Mouse (Mus musculus) spleen, postnatal 14 days (tissue): ENCODE data around the gene Ctnnd1.

ENCODE experiments used
- DNase-seq, 2 experiments: peaks; one replicate each; pipeline ENCODE4 v3.0.0; 2021 to 2022; ENCODE audit warnings: low spot score in 2 of 2

The Ctnnd1 gene

DNA sequence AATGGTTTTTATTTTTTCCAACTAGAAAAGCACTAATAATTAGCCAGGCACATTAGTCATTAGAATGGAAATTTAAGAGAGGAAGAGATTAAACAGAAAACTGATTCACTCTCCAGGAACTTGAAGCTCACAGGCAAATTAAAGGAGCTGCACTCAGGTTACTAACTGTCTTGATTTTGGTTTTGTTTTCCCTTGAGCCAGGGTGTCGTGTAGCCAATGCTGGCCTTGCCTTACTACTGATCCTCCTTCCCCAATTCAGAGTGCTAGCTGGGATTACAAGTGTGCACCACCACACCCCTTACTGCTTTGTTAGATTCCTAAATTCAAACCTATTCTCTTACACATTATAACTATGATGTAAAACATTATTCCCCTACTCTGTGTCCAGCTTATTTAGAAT, 42.7 kb downstream of the Ctnnd1 start:
- no peak for DNase-seq

DNA sequence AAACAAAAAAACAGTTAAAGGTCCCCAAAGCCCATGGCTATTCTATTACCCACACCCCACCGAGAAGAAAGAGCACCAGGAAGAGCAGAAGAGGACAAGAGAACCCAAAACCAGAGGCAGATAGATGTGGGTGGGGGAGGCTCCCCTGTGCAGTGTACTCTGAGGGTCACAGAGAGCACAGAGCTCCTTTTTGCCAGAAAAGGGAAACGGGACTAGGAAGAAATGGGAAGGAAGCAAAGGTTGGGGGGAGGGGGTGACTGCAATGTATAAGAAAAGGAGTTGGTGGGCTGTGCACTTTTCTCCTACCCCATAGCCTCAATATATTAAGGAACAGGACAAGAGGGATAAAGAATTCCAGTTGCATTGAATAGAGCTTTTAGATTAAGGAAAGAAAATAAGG, 49.6 kb downstream of the Ctnnd1 start:
- DNase-seq, result no peak

DNA sequence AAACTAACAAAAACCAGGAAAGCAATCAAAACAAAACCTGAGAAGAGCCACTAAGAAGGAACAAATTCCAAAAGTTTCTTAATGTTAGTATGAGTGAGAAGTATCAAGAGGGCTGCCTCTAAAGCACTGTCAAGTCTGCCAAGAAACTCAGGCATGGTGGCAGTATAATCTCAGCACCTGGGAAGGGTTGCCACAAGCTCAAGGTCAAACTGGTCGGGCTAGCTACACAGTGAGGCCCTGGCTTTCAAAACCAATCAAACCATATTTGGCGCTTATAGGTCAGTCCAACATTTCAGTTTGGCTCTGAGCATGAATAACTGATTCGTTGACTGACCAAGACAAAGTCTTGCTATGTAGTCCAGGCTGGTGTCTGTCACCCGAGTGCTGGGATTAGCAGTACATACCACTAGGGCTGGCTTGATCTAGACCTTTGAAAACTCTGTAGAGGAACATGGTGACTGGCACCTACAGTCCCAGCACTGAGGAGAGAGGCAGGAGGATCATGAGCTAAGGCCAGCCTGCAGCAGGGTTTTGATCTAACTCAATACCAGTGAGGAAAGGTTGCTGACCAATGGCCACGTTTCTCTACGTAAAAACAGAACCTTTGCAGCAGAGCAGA, 51.2 kb downstream of the Ctnnd1 start:
- no peak for DNase-seq

DNA sequence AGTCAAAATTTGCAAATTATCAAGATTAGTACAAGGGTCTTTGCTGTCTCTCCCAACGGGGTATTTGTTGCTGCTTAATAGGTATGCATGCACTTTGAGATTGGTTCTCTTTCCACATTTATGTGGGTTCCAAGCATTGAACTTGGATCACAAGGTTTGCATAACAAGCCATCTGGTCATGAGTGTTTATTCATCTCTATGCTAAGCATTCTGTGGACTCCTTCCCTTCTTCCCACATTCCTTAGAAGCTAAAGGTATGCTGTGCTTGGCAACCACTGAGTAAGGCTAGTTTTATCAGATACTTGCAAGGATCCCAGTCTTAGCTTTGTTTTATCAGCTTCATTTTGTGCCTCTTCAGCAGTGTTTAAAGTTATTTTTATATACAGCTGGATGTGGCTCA, 53.4 kb downstream of the Ctnnd1 start:
- DNase-seq, result no peak

DNA sequence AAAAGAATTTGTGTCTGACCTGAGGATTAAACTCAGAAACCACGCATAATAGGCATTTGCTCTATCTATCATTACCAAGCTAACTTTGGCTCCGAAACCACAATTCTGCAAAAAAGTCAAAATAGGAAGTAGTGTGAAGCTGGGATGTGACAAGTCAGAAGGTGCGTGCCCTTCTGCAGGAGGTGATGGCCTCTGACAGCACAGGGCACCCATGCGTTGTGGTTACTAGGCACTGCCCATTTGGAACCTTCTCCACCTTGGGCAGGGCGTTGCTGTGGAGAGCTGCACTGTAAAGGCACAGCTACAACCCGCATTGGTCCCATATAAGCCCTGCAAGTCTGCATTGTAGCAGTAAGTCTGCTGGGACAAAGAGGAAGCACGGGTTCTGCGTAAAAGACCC, 57.8 kb downstream of the Ctnnd1 start:
- no peak for DNase-seq

DNA sequence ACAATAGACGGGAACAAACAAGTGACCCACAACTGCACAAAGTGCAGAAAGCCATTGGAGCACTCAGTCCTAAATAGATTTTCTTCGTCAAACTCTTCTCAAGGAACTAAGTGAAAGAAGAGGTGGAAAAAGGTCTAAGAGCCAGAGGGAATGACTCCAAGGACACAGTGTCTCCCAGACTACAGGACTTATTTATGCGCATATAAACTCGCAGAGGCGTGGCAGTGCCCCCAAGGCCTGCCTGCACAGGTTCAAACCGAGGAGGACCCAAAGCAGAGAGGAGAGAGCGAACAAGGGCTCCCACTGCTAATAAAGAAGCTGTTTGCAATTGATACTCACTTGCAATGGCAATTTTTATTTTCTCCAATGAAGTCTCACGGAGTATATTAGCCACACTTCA, 64.9 kb downstream of the Ctnnd1 start:
- no peak for DNase-seq

DNA sequence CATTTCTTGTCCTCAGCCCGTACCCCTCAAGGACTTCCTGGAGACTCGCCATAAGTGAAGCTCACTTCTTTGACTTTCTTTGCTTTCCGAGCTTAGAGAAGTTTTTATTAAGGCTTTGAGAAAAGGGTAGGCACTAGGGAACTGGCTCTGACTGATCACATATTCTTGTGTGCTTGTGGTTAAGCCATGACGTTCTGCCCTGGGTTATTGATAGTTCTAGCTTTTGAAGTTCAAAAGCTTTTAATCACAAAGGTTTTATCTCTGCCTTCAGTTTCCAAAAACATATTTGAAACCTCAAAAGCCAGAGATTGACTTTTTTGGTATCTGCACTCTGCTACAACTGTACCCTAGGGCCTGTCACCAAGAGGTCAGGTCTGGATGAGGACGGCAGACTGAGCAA, 68.3 kb downstream of the Ctnnd1 start:
- DNase-seq, result no peak

DNA sequence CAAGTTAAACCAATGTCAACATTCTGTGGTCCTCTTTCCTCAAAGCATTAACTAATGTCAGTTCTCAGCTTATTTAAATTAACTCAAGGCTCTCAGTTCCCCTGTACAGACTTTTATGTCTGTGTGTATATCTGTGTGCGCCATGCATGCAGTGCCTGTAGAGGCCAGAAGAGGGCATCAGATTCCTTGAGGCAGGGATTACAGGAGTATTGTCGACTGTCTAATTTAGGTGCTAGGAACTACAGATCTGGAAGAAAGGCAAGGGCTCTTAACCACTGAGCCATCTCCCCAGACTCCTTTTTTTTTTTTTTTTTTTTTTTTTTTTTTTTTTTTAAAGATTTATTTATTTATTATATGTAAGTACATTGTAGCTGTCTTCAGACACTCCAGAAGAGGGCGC, 69.4 kb downstream of the Ctnnd1 start:
- peak in 1 of 2 experiments; percentile 5 for DNase-seq

DNA sequence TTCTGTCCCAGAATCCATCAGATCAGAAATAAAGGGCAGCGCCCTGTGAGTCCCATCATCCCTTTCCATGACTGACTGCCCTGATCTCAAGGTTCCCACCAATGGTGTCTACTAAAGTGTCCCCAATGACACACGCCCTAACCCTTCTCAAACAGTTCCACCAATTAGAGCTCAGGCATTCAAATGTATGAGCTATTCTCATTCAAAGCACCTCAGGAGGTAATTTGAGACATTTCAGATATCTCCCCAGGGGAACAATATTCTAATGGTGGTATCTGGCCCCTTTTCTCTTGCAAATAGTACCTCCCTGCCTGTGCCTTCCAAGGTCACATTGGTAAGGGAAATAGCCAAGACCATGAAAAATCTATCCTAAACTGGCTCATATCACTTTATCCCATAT, 71.3 kb downstream of the Ctnnd1 start:
- DNase-seq, result no peak

DNA sequence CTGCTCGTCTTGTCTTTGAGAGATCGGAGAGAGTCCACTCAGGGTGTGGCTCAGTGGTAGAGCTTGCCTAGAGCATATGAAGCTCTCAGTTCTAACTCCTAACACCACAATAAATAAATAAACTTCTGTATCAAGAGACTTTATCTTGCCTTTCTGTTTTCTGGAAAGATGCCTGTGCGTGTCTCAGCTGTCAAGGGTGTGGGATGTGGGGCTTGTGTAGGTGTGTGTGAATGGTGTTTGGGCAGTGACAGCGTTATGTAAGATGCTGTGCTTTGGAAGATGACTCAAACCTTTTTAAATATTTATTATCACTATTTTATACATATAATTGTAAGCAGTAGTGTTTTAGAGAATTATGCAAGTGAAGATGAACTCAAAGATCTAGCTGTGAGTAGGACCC, 76.4 kb downstream of the Ctnnd1 start:
- no peak for DNase-seq

DNA sequence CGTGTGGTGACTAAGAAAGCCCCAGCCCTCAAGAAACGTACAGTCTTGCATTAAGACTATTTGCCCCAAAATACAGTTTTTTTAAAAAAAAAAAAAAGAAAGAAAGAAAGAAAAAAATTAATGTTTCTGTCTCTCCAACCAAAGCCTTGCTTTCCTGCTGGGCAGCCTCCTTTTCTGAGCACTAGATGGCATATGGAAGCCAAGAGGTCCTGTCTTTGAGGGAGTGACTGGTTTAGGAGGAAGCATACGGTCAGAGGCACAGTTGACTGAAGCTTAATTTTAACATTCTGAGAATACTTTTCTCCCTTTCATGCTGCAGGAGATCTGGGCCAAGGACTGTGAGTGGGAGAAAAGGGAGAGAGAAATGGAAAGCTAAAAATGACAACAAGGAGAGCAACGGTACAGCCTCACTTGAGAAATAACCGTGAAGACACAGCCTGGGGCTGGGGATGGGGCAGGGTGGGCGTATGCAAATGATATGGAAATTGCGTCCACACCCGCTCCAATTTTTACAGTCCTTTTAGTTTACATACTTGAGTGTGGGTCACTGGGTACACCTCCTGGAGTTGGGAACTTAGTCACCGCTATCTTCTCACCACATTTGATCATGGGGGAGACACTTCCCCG, 93.6 kb downstream of the Ctnnd1 start:
- no peak for DNase-seq

DNA sequence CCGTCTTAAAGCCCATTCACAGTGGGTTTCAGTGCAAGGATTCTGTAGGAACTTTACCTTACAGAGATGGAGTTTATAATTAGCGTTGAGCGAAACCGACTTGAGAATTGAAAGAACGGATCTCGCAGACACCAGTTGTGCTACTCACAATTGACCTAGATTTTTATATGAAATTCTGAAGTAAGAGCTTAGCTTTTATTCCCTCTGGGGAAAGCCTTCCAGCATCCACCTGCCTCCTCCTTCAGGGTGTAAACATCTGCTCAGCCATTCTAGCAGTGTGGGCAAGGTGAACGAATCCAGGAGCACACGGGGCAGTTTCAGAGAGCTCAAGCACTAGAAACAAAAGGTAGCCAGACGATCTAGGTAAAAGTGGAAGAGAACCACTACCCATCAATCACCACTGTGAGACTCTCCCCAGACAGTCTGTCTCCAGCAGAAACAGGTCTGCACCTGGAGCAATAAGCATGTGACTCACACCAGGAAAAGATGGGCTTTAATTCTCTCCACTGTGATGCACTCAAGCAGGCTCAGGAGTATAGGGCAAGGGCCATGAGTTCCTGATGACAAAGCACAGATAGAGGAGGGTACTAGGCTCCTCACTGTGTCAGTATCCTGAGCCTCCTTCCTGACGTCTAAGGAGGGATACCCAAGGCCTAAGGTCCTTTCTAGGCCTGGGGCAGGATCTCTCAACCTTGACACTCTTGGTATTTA, 99.0 kb downstream of the Ctnnd1 start:
- DNase-seq, result no peak
